Mouse (Mus musculus) megakaryocyte, adult 5-6 weeks (primary cell): ENCODE measurements around the gene Lcn10. TPM values are rescaled to one million over a fixed set of nuclear protein-coding genes. Genes with fewer than 3 reads are reported as not detected.
A peak's percentile ranks its signal among the peaks of the same experiment; 100 is the strongest.
"Not testable (repeated sequence)": the region's sequence is repeated elsewhere in the genome, so short reads cannot be mapped to it uniquely, and the experiment has no call there.

Experiments
- ATAC-seq: 2 replicates; pipeline ENCODE4 v1.8.0; 2016; ENCODE audit warnings: mild to moderate bottlenecking, inconsistent platforms; ENCODE audit not compliant: poor library complexity, severe bottlenecking
- total RNA-seq, 2 experiments: library from RNA; stranded (forward) in 1 of 2; stranded (reverse) in 1 of 2; fragments of 153-499, 151-499 nt in 1 of 2; fragments of 221-1000, 200-1000 nt in 1 of 2; gene quantifications; 2 replicates each; pipeline versions ENCODE4 v1.2.3 to v1.2.4; 2015 to 2017

Gene Lcn10
- total RNA-seq, 2 experiments from 2014 or later, result not detected

GRCm38 (mm10) chr2:25706643-25707481, 24.3 kb downstream of the Lcn10 start, which contains the start of gene Bmyc:
Gene Bmyc (plus strand): TSS chr2:25706739.
- ATAC-seq, result peak; percentile 84

- ATAC-seq, result no peak
Observed at GRCm38 (mm10) chr2:25708121-25708520, 25.6 kb downstream of the Lcn10 start.

- ATAC-seq, result not testable (repeated sequence)
Observed at GRCm38 (mm10) chr2:25709056-25709455, 26.5 kb downstream of the Lcn10 start.

GRCm38 (mm10) chr2:25709791-25710190, 27.3 kb downstream of the Lcn10 start:
- ATAC-seq, result not testable (repeated sequence)

- ATAC-seq, result not testable (repeated sequence)
Observed at GRCm38 (mm10) chr2:25711641-25712040, 29.1 kb downstream of the Lcn10 start.

GRCm38 (mm10) chr2:25717222-25717621, 34.7 kb downstream of the Lcn10 start:
- ATAC-seq, result no peak

GRCm38 (mm10) chr2:25733199-25733930, 50.8 kb downstream of the Lcn10 start:
- ATAC-seq, result no peak

Other genes starting within 250 kb of the Lcn10 start
- gene Clic3, start 225.9 kb upstream of the Lcn10 start, total RNA-seq (2015), result not detected in 2 replicates
- gene Clic3, start 225.9 kb upstream of the Lcn10 start, total RNA-seq (2017), result not detected in 2 replicates
- 36.3 and 36.5 TPM in 2 replicates for gene Paxx, start 221.6 kb upstream of the Lcn10 start, total RNA-seq (2015)
- 25.7 and 29.6 TPM in 2 replicates for gene Paxx, start 221.6 kb upstream of the Lcn10 start, total RNA-seq (2017)
- gene Ptgds, start 212.7 kb upstream of the Lcn10 start, total RNA-seq (2015), result not detected in 2 replicates
- not detected in 2 replicates for gene Ptgds, start 212.7 kb upstream of the Lcn10 start, total RNA-seq (2017)
- not detected in 2 replicates for gene Lcn12, start 188.8 kb upstream of the Lcn10 start, total RNA-seq (2015)
- gene Lcn12, start 188.8 kb upstream of the Lcn10 start, total RNA-seq (2017), result not detected in 2 replicates
- 23.4 and 32.3 TPM in 2 replicates for gene Fbxw5, start 182.0 kb upstream of the Lcn10 start, total RNA-seq (2015)
- 15.5 and 19.8 TPM in 2 replicates for gene Fbxw5, start 182.0 kb upstream of the Lcn10 start, total RNA-seq (2017)
- gene C8g, start 181.0 kb upstream of the Lcn10 start, total RNA-seq (2015), result 0.18 and 2.1 TPM in 2 replicates
- gene C8g, start 181.0 kb upstream of the Lcn10 start, total RNA-seq (2017), result 0.44 and 1.2 TPM in 2 replicates
- 9.1 and 9.4 TPM in 2 replicates for gene Traf2, start 135.8 kb upstream of the Lcn10 start, total RNA-seq (2015)
- 12.6 and 15.3 TPM in 2 replicates for gene Traf2, start 135.8 kb upstream of the Lcn10 start, total RNA-seq (2017)
- gene Edf1, start 124.9 kb upstream of the Lcn10 start, total RNA-seq (2015), result 155 and 171 TPM in 2 replicates
- gene Edf1, start 124.9 kb upstream of the Lcn10 start, total RNA-seq (2017), result 133 and 145 TPM in 2 replicates
- gene Mamdc4, start 107.9 kb upstream of the Lcn10 start, total RNA-seq (2015), result 0.09 and 2.3 TPM in 2 replicates
- gene Mamdc4, start 107.9 kb upstream of the Lcn10 start, total RNA-seq (2017), result 0.15 and 5.0 TPM in 2 replicates
- 12.7 and 15.1 TPM in 2 replicates for gene Phpt1, start 107.5 kb upstream of the Lcn10 start, total RNA-seq (2015)
- 8.4 and 11.8 TPM in 2 replicates for gene Phpt1, start 107.5 kb upstream of the Lcn10 start, total RNA-seq (2017)
- not detected in 2 replicates for gene Ajm1, start 101.0 kb upstream of the Lcn10 start, total RNA-seq (2015)
- gene Ajm1, start 101.0 kb upstream of the Lcn10 start, total RNA-seq (2017), result not detected in 2 replicates
- 18.3 and 25.7 TPM in 2 replicates for gene Rabl6, start 74.2 kb upstream of the Lcn10 start, total RNA-seq (2015)
- gene Rabl6, start 74.2 kb upstream of the Lcn10 start, total RNA-seq (2017), result 34.0 and 43.0 TPM in 2 replicates
- not detected in 2 replicates for gene Ccdc183, start 65.0 kb upstream of the Lcn10 start, total RNA-seq (2015)
- gene Ccdc183, start 65.0 kb upstream of the Lcn10 start, total RNA-seq (2017), result not detected in 2 replicates
- 8.4 and 19.2 TPM in 2 replicates for gene Tmem141, start 60.7 kb upstream of the Lcn10 start, total RNA-seq (2015)
- gene Tmem141, start 60.7 kb upstream of the Lcn10 start, total RNA-seq (2017), result 18.5 and 25.2 TPM in 2 replicates
- gene Fcna, start 54.7 kb upstream of the Lcn10 start, total RNA-seq (2015), result 1.1 and 1.9 TPM in 2 replicates
- gene Fcna, start 54.7 kb upstream of the Lcn10 start, total RNA-seq (2017), result 2.2 and 3.2 TPM in 2 replicates
- not detected in 2 replicates for gene Lcn8, start 29.6 kb upstream of the Lcn10 start, total RNA-seq (2015)
- not detected in 2 replicates for gene Lcn8, start 29.6 kb upstream of the Lcn10 start, total RNA-seq (2017)
- not detected in 2 replicates for gene Lcn5, start 24.8 kb upstream of the Lcn10 start, total RNA-seq (2015)
- gene Lcn5, start 24.8 kb upstream of the Lcn10 start, total RNA-seq (2017), result not detected in 2 replicates
- not detected in 2 replicates for gene Lcn6, start 5.9 kb upstream of the Lcn10 start, total RNA-seq (2015)
- not detected in 2 replicates for gene Lcn6, start 5.9 kb upstream of the Lcn10 start, total RNA-seq (2017)
- not detected in 2 replicates for gene Obp2a, start 17.3 kb downstream of the Lcn10 start, total RNA-seq (2015)
- not detected in 2 replicates for gene Obp2a, start 17.3 kb downstream of the Lcn10 start, total RNA-seq (2017)
- gene Bmyc, start 24.0 kb downstream of the Lcn10 start, total RNA-seq (2015), result 24.4 and 25.9 TPM in 2 replicates
- gene Bmyc, start 24.0 kb downstream of the Lcn10 start, total RNA-seq (2017), result 7.6 and 9.3 TPM in 2 replicates
- not detected in 2 replicates for gene Obp2b, start 54.3 kb downstream of the Lcn10 start, total RNA-seq (2015)
- not detected in 2 replicates for gene Obp2b, start 54.3 kb downstream of the Lcn10 start, total RNA-seq (2017)
- gene Lcn3, start 82.8 kb downstream of the Lcn10 start, total RNA-seq (2015), result not detected in 2 replicates
- gene Lcn3, start 82.8 kb downstream of the Lcn10 start, total RNA-seq (2017), result not detected in 2 replicates
- gene Lcn11, start 94.3 kb downstream of the Lcn10 start, total RNA-seq (2015), result not detected in 2 replicates
- gene Lcn11, start 94.3 kb downstream of the Lcn10 start, total RNA-seq (2017), result not detected in 2 replicates
- gene Gm13539, start 99.5 kb downstream of the Lcn10 start, total RNA-seq (2015), result not detected in 2 replicates
- not detected in 2 replicates for gene Gm13539, start 99.5 kb downstream of the Lcn10 start, total RNA-seq (2017)
- gene Glt6d1, start 133.1 kb downstream of the Lcn10 start, total RNA-seq (2015), result not detected in 2 replicates
- not detected in 2 replicates for gene Glt6d1, start 133.1 kb downstream of the Lcn10 start, total RNA-seq (2017)
- gene Lcn9, start 140.4 kb downstream of the Lcn10 start, total RNA-seq (2015), result not detected in 2 replicates
- gene Lcn9, start 140.4 kb downstream of the Lcn10 start, total RNA-seq (2017), result not detected in 2 replicates
- gene Sohlh1, start 164.5 kb downstream of the Lcn10 start, total RNA-seq (2015), result not detected in 2 replicates
- gene Sohlh1, start 164.5 kb downstream of the Lcn10 start, total RNA-seq (2017), result not detected in 2 replicates
- gene Kcnt1, start 181.0 kb downstream of the Lcn10 start, total RNA-seq (2015), result not detected in 2 replicates
- not detected in 2 replicates for gene Kcnt1, start 181.0 kb downstream of the Lcn10 start, total RNA-seq (2017)